Mouse (Mus musculus) G1E (cell line): ENCODE measurements around the gene Impdh1.

Experiments used
- CTCF ChIP-seq: IDR thresholded peaks from 2 replicates; pipeline ENCODE4 v1.5.1; 2012; ENCODE audit warnings: low read depth, low read length, inconsistent platforms, mixed read lengths
- GATA2 ChIP-seq: IDR thresholded peaks from 2 replicates; pipeline ENCODE4 v1.6.1; 2012; ENCODE audit warnings: low read depth, low read length, inconsistent platforms, borderline replicate concordance
- POLR2AphosphoS5 ChIP-seq: IDR thresholded peaks from 2 replicates; pipeline ENCODE4 v1.6.1; 2012; ENCODE audit warnings: low read depth, low read length, inconsistent platforms; ENCODE audit not compliant: insufficient replicate concordance
- TAL1 ChIP-seq: conservative IDR thresholded peaks from 2 replicates; pipeline ENCODE4 v1.6.1; 2012; ENCODE audit warnings: low read depth, low read length, inconsistent platforms, mixed read lengths

DNA sequence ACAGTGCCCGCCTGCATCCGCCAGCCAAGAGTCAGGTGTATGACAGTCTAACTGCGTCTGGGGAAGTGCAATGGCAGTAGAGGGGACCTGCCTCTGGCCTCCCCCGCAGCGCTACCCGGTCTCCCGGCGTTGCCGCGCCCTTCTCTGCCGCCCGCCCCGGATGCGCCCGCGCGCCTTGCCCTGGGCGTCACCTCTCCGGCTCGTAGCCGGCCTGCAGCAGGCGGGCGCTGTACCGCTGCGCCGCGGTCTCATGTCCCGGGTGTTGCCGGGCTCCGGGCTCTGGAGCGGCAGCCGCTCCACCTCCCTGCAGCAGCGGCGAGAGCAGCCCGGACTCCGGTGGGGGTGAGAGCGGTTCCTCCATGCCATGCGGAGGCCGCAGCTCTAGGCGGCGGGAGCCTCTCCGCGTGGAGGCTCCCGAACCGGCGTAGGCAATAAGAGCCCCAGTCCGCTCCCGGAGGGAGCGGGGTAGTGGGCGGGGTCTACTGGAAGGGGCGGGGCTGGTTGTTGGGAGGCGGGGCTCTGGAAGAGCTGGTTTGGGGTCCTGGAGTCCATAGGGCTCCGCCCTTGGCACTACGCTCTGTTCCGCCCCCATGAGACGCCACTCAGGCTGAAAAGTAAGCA lies at the start of gene Impdh1:
- TF ChIP-seq CTCF (no peak), GATA2 (no peak), TAL1 (no peak), POLR2AphosphoS5 (no peak)
